In genomic region chr8:121730646-121731045, GRCm38 (mm10) we compare ENCODE assay signal across 9 mouse cellular contexts. TPM values are rescaled to one million over a fixed set of nuclear protein-coding genes. Genes with fewer than 3 reads are reported as not detected.
A peak's percentile ranks its signal among the peaks of the same experiment; 100 is the strongest.
DNase-seq lines count a peak whose midpoint lies in the region; ATAC-seq and TF ChIP-seq lines count a peak whose summit lies in the region.
"Had no signal": no experiment of that assay in that cellular context is flagged by ENCODE, and none has a peak within 500 bp of the region (broad histone marks: within the 10 kb centered on the region; RNA-seq: fewer than 3 reads in every experiment).

No protein-coding gene starts in this region.

- peaks cover 81% of the 10 kb centered on the region for H3K27me3 ChIP-seq in kidney, embryonic 15.5 days
- H3K27me3 ChIP-seq in cerebellum, adult 2 months (ENCODE audit: control insufficient read depth, insufficient read depth, low read length): no peaks in the 10 kb centered on the region
- H3K27me3 ChIP-seq in forebrain, postnatal 0 days (ENCODE audit: insufficient read depth, low read length): peaks cover 11% of the 10 kb centered on the region; the same call in 1 of the 2 replicates
- peaks cover 16% of the 10 kb centered on the region for H3K27me3 ChIP-seq in midbrain, embryonic 14.5 days (ENCODE audit: control insufficient read depth, insufficient read depth, low read length)

- H3K4me2 ChIP-seq in kidney, embryonic 15.5 days: peak overlapping the region; percentile 85
- peak overlapping the region; percentile 93 for H3K4me2 ChIP-seq in forebrain, postnatal 0 days (ENCODE audit: low read depth)
- H3K4me2 ChIP-seq in midbrain, embryonic 14.5 days (ENCODE audit: low read length): peak overlapping the region; percentile 86

- no peak for DNase-seq in kidney, adult 8-10 months
- peak; percentile 66 to 79 for DNase-seq in cerebellum, adult 2 months
- DNase-seq in forebrain, postnatal 0 days: peak; percentile 28
- DNase-seq in midbrain, embryonic 14.5 days: peak; percentile 30
- no peak for DNase-seq in adipocyte (ENCODE audit: low spot score)
- no peak for DNase-seq in left cerebral cortex, adult 9 months (ENCODE audit: low spot score in 2 of 2)
- DNase-seq in urinary bladder, postnatal 10 days (ENCODE audit: low spot score): no peak

- no peaks in the 10 kb centered on the region for H3K9me3 ChIP-seq in kidney, embryonic 15.5 days (replicated peaks)
- no peaks in the 10 kb centered on the region for H3K9me3 ChIP-seq in forebrain, postnatal 0 days (ENCODE audit: low read length)
- H3K9me3 ChIP-seq in midbrain, embryonic 14.5 days (ENCODE audit: control insufficient read depth, low read length): no peaks in the 10 kb centered on the region

- TF ChIP-seq CTCF in cerebellum, adult 2 months (IDR thresholded peaks at IDR 0.05; ENCODE audit: borderline replicate concordance, insufficient read depth, low read depth, low read length): no peak
- no peak for TF ChIP-seq CTCF in forebrain, postnatal 0 days (IDR thresholded peaks at IDR 0.05; ENCODE audit: low read depth)

- ATAC-seq in kidney, embryonic 15.5 days (replicated peaks; ENCODE audit: low FRiP score): no peak
- ATAC-seq in forebrain, postnatal 0 days: no peak; the same call in 1 of the 2 replicates
- ATAC-seq in midbrain, embryonic 14.5 days (ENCODE audit: low FRiP score, low TSS enrichment): no peak
- ATAC-seq: Patski had no signal

- no peaks in the 10 kb centered on the region for H3K36me3 ChIP-seq in kidney, embryonic 15.5 days
- H3K36me3 ChIP-seq in forebrain, postnatal 0 days (ENCODE audit: insufficient read depth): no peaks in the 10 kb centered on the region
- no peaks in the 10 kb centered on the region for H3K36me3 ChIP-seq in midbrain, embryonic 14.5 days (ENCODE audit: control insufficient read depth, insufficient read depth, low read length)

- 0 out of 2 replicates have a peak, but pooled peaks have one; percentile 21 for TF ChIP-seq POLR2A in cerebellum, adult 2 months (IDR thresholded peaks at IDR 0.05; ENCODE audit: borderline replicate concordance, insufficient read depth, low read length)

- H3K4me1 ChIP-seq in kidney, embryonic 15.5 days: peaks cover 21% of the 10 kb centered on the region
- peaks cover 21% of the 10 kb centered on the region for H3K4me1 ChIP-seq in cerebellum, adult 2 months (ENCODE audit: control insufficient read depth, insufficient read depth, low read length)
- peaks cover 9% of the 10 kb centered on the region for H3K4me1 ChIP-seq in forebrain, postnatal 0 days (ENCODE audit: insufficient read depth)
- H3K4me1 ChIP-seq in midbrain, embryonic 14.5 days (ENCODE audit: control insufficient read depth, insufficient read depth, low read length): peaks cover 18% of the 10 kb centered on the region

- peak overlapping the region; percentile 52 for H3K4me3 ChIP-seq in kidney, embryonic 15.5 days (replicated peaks)
- peak overlapping the region; percentile 92 for H3K4me3 ChIP-seq in cerebellum, adult 2 months (replicated peaks; ENCODE audit: insufficient read depth, low read depth, low read length)
- peak overlapping the region; percentile 75 for H3K4me3 ChIP-seq in forebrain, postnatal 0 days (ENCODE audit: low read depth, low read length)
- H3K4me3 ChIP-seq in midbrain, embryonic 14.5 days (replicated peaks; ENCODE audit: low read depth, low read length): peak overlapping the region; percentile 68

- under 1% methylated on average over 36 of the region's 37 CpGs for WGBS in kidney, embryonic 15.5 days
- under 1% methylated on average over 36 of the region's 37 CpGs for WGBS in cerebellum, adult 2 months
- under 1% methylated on average over 36 of the region's 37 CpGs for WGBS in forebrain, postnatal 0 days
- under 1% methylated on average over 37 of the region's 37 CpGs for WGBS in midbrain, embryonic 14.5 days

- H3K9ac ChIP-seq in kidney, embryonic 15.5 days: no peak overlapping the region; the same call in 1 of the 2 replicates
- H3K9ac ChIP-seq in forebrain, postnatal 0 days: peak overlapping the region; percentile 75
- H3K9ac ChIP-seq in midbrain, embryonic 14.5 days (replicated peaks; ENCODE audit: low read length): peak overlapping the region; percentile 73

- H3K27ac ChIP-seq in kidney, embryonic 15.5 days: no peak overlapping the region
- H3K27ac ChIP-seq in cerebellum, adult 2 months (ENCODE audit: insufficient read depth, low read length): peak overlapping the region; percentile 97
- H3K27ac ChIP-seq in forebrain, postnatal 0 days (ENCODE audit: low read depth, low read length): peak overlapping the region; percentile 55; the same call in 1 of the 2 replicates
- peak overlapping the region; percentile 70 for H3K27ac ChIP-seq in midbrain, embryonic 14.5 days (replicated peaks; ENCODE audit: low read depth, low read length)

RNA-seq across cellular contexts. Expression of gene Jph3, which starts 1.2 kb away (rescaled TPM):
- 0.85 and 1.3 TPM in 2 replicates for polyA plus RNA-seq in kidney, embryonic 15.5 days (2015; fragmentation: Nextera tagmentation; extraction: Ambion mirVana)
- polyA plus RNA-seq in cerebellum, adult 2 months (2012; rRNA removed): 143 and 154 TPM in 2 replicates
- total RNA-seq in forebrain, postnatal 0 days (2014; rRNA removed): 64.2 and 65.8 TPM in 2 replicates
- 123 and 127 TPM in 2 replicates for polyA plus RNA-seq in forebrain, postnatal 0 days (2015; fragmentation: Nextera tagmentation; extraction: Ambion mirVana)
- polyA plus RNA-seq in midbrain, embryonic 14.5 days (2014; fragmentation: Nextera tagmentation; extraction: Ambion mirVana): 73.5 and 86.4 TPM in 2 replicates

Comparison
In these comparisons a context has a peak if more than half of its experiments do, and no peak if none do; other contexts are left out.
1. DNase-seq: peak in cerebellum, adult 2 months (2 of 2), forebrain, postnatal 0 days (single experiment) and midbrain, embryonic 14.5 days (single experiment); none in kidney, adult 8-10 months (0 of 2), adipocyte (single experiment), left cerebral cortex, adult 9 months (0 of 2) and urinary bladder, postnatal 10 days (single experiment).
2. RNA of gene Jph3, which starts 1.2 kb away (polyA plus RNA-seq): 143 to 154 TPM in cerebellum, adult 2 months, 123 to 127 TPM in forebrain, postnatal 0 days and 73.5 to 86.4 TPM in midbrain, embryonic 14.5 days; 0.85 to 1.3 TPM in kidney, embryonic 15.5 days; every median in the first group is over 10 times any median in the second.
3. Peak in every context shown above with its lines, with median percentiles within 50 percentile points of each other: H3K4me2 ChIP-seq and H3K4me3 ChIP-seq.